Mouse (Mus musculus): ENCODE measurements at regions not wholly inside any gene's neighbourhood (a gene's known extent, or its start where the extent isn't known, plus 50 kb on each side); places are given as distances from the start of the nearest gene placed in this dataset.

GRCm38 (mm10) chr13:75204417-75204816 is 114.8 kb downstream of the Pcsk1 start:
- ATAC-seq (ENCODE audit: poor library complexity, severe bottlenecking) = no peak

- no peak for ATAC-seq (ENCODE audit: poor library complexity, severe bottlenecking)
Measured at GRCm38 (mm10) chr13:75223944-75224343, 134.3 kb downstream of the Pcsk1 start.

- no peak for ATAC-seq (ENCODE audit: poor library complexity, severe bottlenecking)
Measured at GRCm38 (mm10) chr13:75225581-75226297, 136.1 kb downstream of the Pcsk1 start.

GRCm38 (mm10) chr13:75227616-75228277 is 138.1 kb downstream of the Pcsk1 start:
- peak; percentile 92 for ATAC-seq (ENCODE audit: poor library complexity, severe bottlenecking)

- no peak for ATAC-seq (ENCODE audit: poor library complexity, severe bottlenecking)
Measured at GRCm38 (mm10) chr13:75236424-75236823, 146.8 kb downstream of the Pcsk1 start.

Data from megakaryocyte, adult 5-6 weeks (primary cell).